Mouse (Mus musculus): ENCODE data around the gene Eml6.

DNA sequence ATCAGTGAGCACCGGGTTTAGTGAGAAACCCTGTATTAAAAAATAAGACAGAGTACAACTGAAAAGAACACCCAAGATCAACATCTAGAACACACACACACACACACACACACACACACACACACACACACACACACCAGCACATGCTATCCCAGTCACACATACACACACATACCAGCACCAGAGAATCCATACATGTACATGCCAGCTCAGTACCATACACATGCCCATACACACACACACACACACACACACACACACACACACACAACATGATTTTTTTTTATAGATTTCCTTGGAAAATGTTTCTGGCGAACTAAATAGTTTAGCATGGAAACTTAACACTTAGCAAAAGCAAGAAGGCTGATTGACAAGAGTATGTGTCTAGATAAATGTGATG is 164.8 kb downstream of the Eml6 start:
- TF ChIP-seq TAL1 (IDR thresholded peaks at IDR 0.05; ENCODE audit: low read length) (no peak), GATA1 (IDR thresholded peaks at IDR 0.05; ENCODE audit: low read length) (no peak)
